Mouse (Mus musculus) bone marrow, adult 2 months (tissue): ENCODE results near the gene Hmmr.
A peak's percentile ranks its signal among the peaks of the same experiment; 100 is the strongest.

Source experiments
- CTCF ChIP-seq: fragments of 200-500 bp; IDR thresholded peaks from 2 replicates; pipeline ENCODE4 v1.5.1; 2011; ENCODE audit warnings: low read length, control low read depth; ENCODE audit not compliant: control insufficient read depth, insufficient read depth
- POLR2A ChIP-seq: fragments of 200-500 bp; IDR thresholded peaks from 2 replicates; pipeline ENCODE4 v1.6.1; 2011; ENCODE audit warnings: low read depth, mild to moderate bottlenecking, control low read depth, low read length, borderline replicate concordance; ENCODE audit not compliant: control insufficient read depth

GRCm38 (mm10) chr11:40692511-40693365, 40.5 kb downstream of the Hmmr start:
- TF ChIP-seq CTCF (no peak), POLR2A (peak; percentile 75)
